Mouse (Mus musculus) adrenal gland, postnatal 25 days (tissue): ENCODE data around the gene Zfp942. TPM values are rescaled to one million over a fixed set of nuclear protein-coding genes. Genes with fewer than 3 reads are reported as not detected.

ENCODE experiments used
- DNase-seq: peaks from one replicate; pipeline ENCODE4 v3.0.0; 2021; ENCODE audit warnings: mixed read lengths
- long read RNA-seq: library from polyadenylated mRNA; stranded (forward); transcript quantifications from one replicate; pipeline ENCODE4 v2.0.0, GENCODE M21; 2021
- total RNA-seq: library from RNA; stranded (reverse); gene quantifications from 2 replicates; pipeline ENCODE4 v1.2.3, GENCODE M21; 2021

The Zfp942 gene
- total RNA-seq: 11.2 and 11.7 TPM in 2 replicates
- long read RNA-seq, transcript Zfp942-202 (6 exons, 3,265 nt): major isoform, 5 of 13 reads
- long read RNA-seq, partial matches to known transcripts: 3 of 13 reads
- long read RNA-seq, other reads (novel, unspliced or antisense): 5 of 13 reads

GRCm38 (mm10) chr17:21962107-21962907 is at the start of gene Zfp942, which contains the start of gene Zfp943:
Zfp942 (minus strand) TSS chr17:21962464.
Zfp943 (plus strand) TSS chr17:21962552.
- DNase-seq: peak; percentile 69

- no peak for DNase-seq
Measured at GRCm38 (mm10) chr17:21963302-21963701, 1.0 kb upstream of the Zfp942 start.

DNA sequence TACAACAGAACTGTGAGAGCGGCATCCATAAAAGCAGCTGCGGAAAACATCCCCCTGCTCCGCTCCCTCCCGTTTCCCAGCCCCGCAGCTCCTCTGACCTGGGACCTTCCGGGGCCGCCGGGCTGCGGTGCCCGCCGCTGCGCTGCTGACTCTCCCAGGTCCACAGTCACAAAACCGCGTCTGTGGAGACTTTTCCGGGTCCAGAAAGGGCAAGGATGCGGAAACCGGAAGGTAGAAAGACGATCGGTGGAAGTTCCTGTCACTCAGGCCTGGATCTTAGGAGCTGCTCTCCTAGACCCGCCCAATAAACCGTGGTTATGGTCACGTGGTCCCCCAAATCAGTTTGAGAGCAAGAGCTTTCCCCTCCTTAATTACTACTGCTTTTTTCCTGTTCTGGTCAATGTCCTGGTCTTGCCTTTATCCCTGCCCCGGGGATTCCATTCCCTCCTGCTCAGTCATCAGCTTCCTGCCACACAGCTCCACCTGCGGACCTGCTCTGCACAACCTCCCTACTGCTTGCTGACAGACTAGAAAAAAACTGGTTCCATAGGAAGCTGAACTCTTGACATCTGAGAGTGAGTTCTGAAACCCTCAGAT is 52.7 kb downstream of the Zfp942 start, which contains the start of gene Zfp995:
TSS of gene Zfp995 (minus strand) at position 471 of the 597 bp plus-strand sequence.
- peak; percentile 44 for DNase-seq

DNA sequence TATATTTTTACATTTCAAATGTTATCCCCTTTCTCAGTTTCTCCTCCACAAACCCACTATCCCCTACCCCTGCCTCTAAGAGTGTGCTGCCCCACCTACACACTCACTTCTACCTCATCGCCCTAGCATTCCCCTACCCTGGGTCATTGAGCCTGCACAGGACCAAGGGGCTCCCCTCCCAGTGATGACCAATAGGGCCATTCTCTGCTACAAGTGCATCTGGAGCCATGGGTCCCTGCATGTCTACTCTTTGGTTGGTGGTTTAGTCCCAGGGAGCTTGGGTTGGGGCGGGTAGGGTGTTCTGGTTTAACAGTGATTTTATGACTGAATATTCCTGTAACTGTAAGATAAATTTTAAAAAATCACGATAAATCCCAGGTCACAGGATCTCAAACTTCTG is 53.2 kb downstream of the Zfp942 start:
- DNase-seq: no peak

Other genes with a start within 250 kb of the Zfp942 start
- gene Zfp229, start 231.7 kb downstream of the Zfp942 start, total RNA-seq: 12.3 and 14.2 TPM in 2 replicates
- 2.9 and 3.3 TPM in 2 replicates for gene Zfp820, start 116.7 kb downstream of the Zfp942 start, total RNA-seq
- gene Zfp995, start 52.5 kb downstream of the Zfp942 start, total RNA-seq: 2.2 and 3.2 TPM in 2 replicates
- 12.5 and 14.4 TPM in 2 replicates for gene Zfp943, start 88 bp upstream of the Zfp942 start, total RNA-seq
- 1.1 and 1.6 TPM in 2 replicates for gene Zfp947, start 203.7 kb upstream of the Zfp942 start, total RNA-seq